Mouse (Mus musculus): ENCODE results near the gene Mettl17. TPM values are rescaled to one million over a fixed set of nuclear protein-coding genes. Genes with fewer than 3 reads are reported as not detected.
A peak's percentile ranks its signal among the peaks of the same experiment; 100 is the strongest.
"Not testable (repeated sequence)": the region's sequence is repeated elsewhere in the genome, so short reads cannot be mapped to it uniquely, and the experiment has no call there.

The Mettl17 gene
- polyA plus RNA-seq (2015; fragmentation: Nextera tagmentation; extraction: Ambion mirVana) = 41.9 and 50.0 TPM in 2 replicates

DNA sequence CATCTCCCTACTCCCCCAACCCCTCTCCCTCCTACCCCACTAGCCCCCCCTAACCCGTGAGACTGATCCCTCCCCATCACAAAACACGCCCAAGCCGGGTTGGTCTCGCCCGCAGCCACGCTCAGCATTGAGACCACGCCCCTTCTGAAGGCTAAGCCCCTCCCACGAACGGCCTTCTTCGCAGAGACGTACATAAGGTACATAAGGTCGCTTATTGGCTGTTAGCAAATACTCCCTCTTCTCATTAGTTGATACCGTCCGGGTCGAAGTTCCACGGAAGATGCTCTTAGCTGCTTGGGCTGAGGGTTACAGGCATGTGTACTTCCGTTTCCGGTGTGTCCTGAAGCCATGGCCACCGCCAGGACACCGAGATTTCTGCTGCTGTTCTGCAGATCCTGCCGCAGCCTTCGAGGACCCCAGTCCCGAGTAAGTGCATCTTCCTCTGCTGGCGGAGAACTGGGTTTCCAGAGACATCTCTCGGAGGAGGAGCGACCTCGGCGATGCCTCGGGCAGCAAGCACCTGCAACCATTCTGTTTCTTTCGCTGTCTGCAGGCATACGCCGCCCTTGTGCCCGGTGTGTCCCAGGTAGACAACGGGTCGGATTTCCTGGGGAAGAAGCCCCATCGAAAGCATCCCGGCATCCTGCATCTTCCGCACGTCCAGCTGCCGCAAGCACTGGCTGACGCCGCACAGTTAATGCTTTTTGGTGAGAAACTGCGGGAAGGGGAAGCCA is at the start of gene Mettl17:
Gene Mettl17 (plus strand): TSS at position 245 of the 734 bp plus-strand sequence.
- DNase-seq (ENCODE audit: low spot score) = peak; percentile 98

DNA sequence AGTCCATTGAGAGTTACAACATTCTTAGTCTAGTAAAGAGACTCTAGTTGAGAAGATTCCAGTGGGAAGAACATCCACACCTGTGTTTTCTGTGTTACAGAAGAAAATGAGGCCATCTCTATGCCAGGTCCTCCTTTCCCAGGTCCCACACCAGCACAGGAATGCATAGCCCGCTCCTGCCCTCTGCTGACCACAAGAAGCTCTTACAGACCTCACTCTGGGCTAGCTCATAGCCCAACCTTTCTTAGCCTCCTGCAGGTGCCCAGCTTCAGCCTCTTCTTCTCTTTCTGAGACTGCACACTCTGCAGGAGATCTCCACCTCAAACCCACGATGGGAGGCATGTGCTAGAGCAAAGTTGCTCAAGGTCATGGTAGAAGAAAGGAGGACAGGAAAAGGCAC is 46.2 kb upstream of the Mettl17 start:
- not testable (repeated sequence) for DNase-seq (ENCODE audit: low spot score)

DNA sequence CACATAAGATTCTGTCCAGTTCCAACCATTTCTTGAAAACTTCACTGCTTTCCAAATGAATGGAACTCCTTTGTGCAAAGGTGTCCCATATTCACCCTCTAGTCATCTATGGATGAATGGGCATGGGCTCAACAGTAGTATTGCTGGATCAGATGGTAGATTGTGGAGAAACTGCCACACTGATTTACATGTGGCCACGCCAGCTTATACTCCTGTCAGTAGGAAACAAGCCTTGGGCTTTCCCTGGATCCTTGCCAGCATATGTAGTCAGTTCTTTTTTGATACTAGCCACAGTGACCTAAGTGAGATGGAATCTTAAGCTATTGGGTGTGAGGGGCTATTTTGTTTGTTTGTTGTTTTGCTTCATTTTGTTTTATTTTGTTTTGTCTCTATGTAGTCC is 42.4 kb upstream of the Mettl17 start:
- DNase-seq (ENCODE audit: low spot score) = no peak

DNA sequence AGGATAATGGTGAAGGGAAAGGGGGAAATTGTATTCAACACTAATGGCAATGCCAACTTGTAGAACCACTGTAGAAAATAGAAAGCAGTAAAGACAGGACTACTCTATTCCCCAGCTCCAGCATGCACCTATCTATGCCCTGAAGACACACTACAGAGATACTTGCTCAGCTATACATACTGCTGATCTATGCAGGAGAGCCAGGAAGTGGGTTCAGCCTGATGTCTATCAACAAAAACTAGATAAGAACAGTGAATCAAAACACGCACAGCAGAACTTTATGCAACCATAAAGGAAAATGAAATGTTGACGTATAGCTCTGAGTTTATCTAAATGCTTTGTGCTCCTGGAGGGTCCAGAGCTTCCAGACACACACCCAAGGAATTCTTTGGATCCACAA is 41.9 kb upstream of the Mettl17 start:
- no peak for DNase-seq (ENCODE audit: low spot score)

DNA sequence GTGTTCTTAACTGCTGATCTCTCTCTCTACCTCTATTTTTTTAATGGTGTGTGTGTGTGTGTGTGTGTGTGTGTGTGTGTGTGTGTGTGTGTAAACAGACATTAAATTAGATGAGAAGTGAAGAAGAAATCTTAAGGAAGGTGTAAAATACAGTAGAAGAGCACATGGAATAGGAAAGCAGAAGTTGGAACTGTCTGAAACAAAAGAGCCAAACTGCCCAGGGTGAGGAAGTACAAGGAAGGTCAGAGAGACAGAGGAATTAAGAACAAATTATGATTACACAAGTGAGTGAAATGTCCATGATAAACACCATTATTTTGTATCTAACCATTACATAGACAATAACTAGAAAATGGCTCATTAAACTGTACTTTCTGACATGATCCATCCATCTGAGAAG is 40.8 kb upstream of the Mettl17 start:
- no peak for DNase-seq (ENCODE audit: low spot score)

DNA sequence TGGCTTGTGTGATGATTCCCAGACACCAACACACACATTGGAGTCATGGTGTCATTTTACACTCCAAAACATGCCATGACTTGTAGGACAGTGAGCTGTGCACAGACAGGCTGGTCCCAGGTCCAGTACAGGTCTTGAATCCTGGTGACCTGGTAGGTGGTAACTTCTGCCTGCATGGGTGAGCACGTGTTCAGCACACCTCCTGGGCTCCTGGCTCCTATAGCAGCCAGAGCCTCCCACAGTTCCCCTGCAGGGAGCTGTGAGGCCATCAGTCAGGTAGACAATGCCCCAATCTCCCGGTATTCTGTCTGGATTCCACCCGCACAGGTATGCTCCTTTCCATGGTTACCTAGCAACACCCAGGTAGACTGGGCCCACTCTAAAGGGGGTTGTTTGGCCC is 38.1 kb upstream of the Mettl17 start:
- DNase-seq (ENCODE audit: low spot score) = no peak

DNA sequence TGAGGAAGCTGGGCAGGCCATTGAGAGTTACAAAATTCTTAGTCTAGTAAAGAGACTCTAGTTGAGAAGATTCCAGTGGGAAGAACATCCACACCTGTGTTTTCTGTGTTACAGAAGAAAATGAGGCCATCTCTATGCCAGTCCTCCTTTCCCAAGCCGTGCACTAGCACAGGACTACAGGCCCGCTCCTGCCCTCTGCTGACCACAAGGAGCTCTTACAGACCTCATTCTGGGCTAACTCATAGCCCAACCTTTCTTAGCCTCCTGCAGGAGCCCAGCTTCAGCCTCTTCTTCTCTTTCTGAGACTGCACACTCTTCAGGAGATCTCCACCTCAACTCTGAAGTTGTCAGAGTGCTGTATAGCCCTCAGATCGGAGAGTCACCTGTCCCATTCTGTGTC is 33.6 kb upstream of the Mettl17 start:
- DNase-seq (ENCODE audit: low spot score) = not testable (repeated sequence)

DNA sequence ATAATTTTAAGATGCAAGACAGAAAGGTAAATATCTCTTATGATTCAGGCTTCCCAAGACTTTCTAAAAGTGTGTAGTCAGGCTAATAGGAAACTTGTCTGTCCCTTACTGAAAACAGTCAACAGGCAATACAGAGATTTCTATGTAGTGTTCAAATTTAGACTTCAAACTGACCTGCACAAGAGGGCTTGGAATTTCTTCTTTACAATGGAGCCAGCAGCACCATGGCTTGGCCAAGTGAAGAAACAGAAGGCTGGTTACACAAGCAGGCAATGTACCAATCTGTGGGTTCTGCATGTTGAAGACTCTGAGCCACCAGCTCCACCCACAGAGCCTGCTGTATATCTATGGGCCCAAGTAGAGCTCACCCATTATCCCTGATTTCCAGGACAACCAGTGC is 31.2 kb upstream of the Mettl17 start, which contains the start of gene Ear6:
Gene Ear6 (plus strand): TSS at position 301 of the 400 bp plus-strand sequence.
- no peak for DNase-seq (ENCODE audit: low spot score)

DNA sequence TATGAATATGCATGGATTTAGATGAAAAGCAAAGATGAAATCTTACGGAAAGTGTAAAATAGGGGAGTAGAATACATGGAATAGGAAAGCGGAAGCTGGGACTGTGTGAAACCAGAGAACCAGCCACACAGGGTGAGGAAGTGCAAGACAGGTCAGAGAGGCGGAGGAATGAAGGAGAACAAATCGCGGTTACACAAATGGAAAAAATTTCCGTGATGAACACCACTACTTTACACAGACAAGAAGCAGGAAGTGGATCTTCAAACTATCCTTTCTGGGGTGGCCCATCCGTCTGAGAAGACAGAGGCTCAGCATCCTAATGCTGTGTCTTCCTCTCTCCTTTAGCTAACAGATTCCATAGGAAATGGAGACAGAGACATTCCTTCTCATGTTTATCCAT is 29.4 kb upstream of the Mettl17 start:
- DNase-seq (ENCODE audit: low spot score) = not testable (repeated sequence)

DNA sequence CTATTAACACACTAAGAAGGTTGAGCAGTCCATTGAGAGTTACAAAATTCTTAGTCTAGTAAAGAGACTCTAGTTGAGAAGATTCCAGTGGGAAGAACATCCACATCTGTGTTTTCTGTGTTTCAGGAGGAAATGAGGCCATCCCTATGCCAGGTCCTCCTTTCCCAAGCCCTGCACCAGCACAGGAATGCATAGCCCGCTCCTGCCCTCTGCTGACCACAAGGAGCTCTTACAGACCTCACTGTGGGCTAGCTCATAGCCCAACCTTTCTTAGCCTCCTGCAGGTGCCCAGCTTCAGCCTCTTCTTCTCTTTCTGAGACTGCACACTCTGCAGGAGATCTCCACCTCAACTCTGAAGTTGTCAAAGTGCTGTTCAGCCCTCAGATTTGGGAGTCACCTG is 21.0 kb upstream of the Mettl17 start:
- not testable (repeated sequence) for DNase-seq (ENCODE audit: low spot score)

DNA sequence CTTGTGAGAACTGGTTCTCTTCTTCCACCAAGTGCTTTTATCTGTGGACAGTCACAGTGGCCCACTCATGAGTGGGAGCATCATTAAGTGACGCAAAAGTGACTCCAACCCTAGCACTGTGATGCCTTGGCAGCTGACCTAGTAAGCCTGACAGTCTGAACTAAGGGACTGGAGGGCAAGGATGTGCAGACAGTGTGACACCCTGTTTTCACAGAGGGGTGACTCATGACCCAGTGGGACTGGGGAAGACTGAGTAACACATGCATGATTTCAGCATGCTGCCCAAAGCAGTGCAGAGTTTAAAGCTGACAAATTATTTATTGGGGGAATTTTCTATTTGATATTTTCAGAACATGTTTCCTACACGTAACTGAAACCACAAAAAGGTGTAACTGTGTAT is 13.9 kb upstream of the Mettl17 start:
- DNase-seq (ENCODE audit: low spot score) = no peak

DNA sequence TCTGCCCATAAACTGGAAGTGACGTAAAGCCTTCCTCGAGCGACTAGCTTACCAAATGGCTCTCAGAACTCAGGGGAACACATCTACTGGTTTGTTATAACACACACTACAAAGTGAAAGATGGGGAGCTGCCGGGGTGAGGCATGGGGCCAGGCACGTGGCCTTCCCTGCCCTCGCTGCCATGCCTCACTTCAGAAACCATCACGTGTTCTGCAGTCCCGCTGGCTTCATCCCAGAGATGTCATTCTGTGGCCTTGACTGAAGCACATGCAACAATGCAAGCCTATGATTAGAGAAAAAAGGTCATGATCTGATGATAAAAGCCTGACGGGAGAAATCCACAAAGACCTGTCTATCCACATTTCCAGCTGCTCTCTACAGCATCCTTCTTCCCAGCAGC is 12.9 kb upstream of the Mettl17 start:
- no peak for DNase-seq (ENCODE audit: low spot score)

DNA sequence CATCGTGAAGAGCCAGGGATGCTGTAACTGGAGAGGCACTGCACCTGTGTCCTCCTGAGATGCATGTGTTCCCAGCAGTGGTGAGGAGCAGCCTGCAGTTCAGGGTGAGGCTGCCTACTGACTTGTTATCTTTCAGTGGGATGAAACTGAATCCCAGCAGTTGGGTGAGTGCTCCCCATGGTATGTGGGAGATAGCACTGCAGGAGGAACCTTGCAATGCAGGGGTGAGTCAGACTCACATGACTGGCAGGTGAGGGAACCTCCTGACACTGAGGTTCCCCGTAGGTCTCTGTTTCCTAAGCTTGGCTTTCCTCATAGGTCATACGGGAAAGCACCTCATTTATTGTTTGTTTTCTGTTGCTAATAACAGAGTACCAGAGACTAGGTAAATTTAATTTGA is 7.1 kb upstream of the Mettl17 start:
- no peak for DNase-seq (ENCODE audit: low spot score)

DNA sequence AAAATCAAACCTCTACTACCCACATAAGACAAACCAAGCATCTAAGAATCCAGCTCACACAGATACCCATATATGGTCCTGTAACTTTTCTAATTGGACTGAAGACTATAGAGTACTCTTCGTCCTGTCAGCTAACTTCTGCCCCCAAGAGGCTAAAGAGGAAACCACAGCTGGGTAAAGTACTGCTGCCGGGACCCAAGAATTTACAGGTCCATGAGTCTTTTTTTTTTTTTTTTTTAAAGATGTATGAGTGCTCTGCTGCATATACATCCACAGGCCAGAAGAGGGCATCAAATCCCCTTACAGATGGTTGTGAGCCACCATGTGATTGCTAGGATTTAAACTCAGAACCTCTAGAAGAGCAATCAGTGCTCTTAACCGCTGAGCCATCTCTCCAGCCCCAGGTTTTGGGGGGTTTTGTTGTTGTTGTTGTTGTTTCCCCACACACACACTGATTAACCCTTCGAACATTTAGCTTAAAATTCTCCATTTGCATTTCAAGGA is 1.1 kb upstream of the Mettl17 start:
- peak; percentile 86 for DNase-seq (ENCODE audit: low spot score)

DNA sequence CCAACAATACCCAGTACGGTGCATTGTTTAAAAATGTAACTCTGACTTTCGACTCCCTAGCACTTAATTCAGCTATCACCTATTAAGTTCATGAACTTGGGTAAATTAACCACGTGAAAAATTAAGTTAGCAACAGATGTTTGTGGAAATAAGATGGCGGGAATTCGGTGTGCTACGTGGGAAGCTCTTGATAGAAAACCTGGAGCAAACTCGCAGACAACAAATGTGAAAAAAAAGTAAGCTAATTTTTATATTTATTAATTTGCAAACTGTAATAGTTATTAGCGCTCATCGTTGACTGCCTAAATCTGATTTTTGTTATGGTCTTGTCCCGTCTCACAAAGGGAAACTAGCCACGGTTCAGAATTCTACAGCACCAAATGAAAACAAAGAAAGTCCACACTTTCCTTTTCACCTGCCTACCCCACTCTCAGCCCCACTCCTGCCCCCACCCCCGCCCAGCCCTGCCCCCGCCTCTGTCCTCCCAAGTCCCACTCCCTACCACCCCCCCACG is 554 bp upstream of the Mettl17 start:
- no peak for DNase-seq (ENCODE audit: low spot score)

DNA sequence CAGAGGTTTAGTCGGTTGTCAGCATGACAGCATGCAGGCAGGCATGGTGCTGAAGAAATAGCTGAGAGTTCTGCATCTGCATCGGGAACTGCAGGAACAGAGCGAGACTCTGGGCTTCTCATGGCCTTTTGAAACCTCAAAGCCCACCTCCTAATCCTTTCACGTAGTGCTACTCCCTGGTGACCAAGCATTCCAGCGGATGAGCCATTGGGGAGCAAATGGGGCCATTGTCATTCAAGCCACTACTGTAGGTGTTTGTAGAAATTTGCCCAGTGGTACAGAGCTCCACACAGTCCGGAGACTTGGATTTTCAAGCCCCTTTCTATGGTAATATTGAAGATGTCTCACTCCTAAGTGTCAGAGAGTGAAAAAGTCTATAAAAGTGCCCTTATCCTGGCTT is 1.4 kb downstream of the Mettl17 start:
- no peak for DNase-seq (ENCODE audit: low spot score)

DNA sequence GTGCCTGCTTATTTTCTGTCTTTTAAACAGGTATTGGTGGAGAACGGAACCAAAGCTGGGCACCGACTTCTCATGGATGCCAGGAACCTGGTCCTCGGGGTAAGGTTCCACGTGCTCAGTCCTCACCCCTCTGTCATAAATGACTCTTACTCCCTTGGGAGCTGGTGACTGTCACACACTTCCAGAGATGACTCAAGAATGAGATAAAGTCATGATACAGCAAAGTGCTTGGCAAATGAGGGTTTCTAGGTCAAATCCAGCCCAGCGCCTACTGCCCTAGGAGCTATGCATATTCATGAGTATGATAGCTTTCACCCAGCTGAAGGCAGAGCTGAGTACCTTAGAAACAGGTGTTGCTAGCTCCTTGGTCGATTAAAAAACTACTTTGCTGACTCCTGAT is 5.2 kb downstream of the Mettl17 start:
- DNase-seq (ENCODE audit: low spot score) = no peak

DNA sequence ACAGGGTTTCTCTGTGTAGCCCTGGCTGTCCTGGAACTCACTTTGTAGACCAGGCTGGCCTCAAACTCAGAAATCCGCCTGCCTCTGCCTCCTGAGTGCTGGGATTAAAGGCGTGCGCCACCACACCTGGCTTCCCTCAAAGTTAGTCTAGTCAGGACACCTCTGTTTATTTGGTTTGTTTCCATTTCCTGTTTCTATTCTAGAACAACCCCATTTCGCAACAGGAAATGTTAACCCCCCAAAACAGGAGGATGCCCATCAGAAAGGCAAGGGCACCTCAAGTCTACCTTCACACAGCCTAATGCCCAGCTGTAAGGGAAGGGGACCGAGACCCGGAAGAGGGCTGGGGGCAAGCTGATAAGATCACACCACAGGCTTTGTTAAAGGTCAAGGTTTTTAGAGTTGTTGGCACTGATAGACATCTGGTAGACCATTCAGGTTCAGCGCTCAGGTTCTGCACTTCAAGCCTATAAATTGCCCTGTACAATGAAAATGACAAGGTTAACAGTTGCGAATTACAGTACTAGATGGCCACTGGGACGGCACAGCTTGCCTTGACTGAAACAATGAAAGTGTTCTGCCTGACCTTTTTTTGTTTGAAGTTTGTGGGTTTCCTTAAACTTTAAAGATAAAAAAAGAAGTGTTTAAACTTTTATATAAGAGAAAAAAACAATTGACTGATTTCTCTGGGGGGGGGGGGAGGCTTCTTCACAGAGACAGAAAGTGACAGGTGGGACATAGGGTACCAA is 7.7 kb downstream of the Mettl17 start, which contains the start of gene Slc39a2:
Gene Slc39a2 (plus strand): TSS at position 699 of the 749 bp plus-strand sequence.
- DNase-seq (ENCODE audit: low spot score) = no peak

DNA sequence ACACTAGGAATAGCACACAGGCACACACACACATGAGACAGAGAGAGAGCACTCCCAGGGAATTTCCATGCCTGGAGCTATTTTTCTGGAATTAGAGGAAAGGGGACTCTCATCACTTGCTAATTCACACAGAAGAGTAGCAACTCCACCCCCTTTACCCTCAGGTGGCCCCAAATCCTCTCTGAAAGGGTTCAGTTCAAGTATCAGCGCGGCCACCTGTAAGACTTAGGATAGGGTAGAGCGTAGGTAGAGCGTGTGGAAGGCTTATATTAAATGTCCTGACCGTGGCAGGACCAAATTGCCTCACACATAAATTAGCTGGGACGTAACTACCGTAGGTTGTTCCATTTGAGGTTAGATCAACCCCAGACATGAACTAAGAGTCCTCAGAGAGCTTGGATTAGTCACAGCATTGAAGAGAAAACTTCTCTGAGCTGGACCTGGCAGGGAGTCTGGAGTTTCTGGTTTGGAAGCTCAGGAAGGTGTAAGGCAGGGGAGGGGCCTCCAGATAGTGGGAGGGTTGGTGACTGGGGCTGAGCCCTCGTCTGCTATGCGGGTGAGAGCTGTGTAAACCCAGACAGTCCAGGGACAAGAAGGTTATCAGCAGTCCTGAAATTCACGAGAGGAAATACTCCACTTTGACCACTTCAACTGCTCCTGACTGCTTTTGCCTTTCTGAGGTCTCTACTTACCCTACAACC is 8.6 kb downstream of the Mettl17 start:
- DNase-seq (ENCODE audit: low spot score) = no peak

DNA sequence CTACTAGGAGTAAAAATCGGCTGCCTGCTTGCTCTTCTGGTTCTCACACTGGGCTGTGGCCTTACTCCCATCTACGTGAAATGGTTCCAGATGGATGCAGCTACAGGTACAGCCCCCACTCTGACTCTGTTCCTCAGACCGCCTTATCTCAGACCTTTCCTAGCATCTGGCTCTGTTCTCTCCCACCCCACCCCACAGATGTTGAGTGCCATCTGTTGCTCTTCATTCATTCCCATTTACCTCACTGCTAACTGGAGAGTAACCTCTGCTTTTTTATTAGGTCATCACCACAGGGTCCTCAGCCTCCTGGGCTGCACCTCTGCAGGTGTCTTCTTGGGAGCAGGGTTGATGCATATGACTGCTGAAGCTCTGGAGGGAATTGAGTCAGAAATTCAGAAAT is 9.2 kb downstream of the Mettl17 start:
- DNase-seq (ENCODE audit: low spot score) = no peak

DNA sequence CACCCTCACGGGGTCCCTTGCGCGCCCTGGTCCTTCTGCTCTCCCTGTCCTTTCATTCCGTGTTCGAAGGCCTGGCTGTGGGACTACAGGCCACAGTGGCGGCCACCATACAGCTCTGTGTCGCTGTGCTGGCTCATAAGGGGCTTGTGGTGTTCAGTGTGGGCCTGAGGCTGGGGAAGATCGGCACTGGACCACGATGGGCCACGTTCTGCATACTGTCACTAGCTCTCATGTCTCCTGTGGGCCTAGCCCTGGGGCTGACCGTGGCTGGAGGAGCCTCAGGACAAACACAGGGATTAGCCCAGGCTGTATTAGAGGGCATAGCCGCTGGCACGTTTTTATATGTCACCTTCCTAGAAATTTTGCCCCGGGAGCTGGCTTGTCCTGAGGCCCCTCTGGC is 10.4 kb downstream of the Mettl17 start:
- no peak for DNase-seq (ENCODE audit: low spot score)

DNA sequence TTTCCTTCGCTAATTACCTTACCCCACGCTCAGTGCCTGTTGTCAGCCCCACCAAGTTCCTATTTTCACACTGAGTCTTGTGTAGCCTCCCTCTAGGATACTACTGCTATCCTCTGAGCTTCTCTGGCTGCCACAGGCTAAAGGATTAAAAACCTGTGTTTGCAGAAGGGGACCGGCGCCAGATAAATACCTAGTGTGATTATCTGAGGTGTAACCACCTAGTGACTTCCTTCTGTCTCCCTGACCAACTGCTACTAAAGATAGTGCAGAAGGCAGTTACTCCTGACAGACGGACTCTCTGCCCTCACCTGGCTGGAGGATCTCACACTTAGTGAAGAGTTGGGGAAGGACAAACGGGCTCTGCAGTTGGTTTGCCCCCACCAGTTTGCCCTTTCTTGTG is 11.4 kb downstream of the Mettl17 start:
- DNase-seq (ENCODE audit: low spot score) = no peak
